Mouse (Mus musculus) right cerebral cortex, adult 18-20 months (tissue): ENCODE measurements around the gene Dpp8.

Experiments
- DNase-seq: peaks from one replicate; pipeline ENCODE4 v3.0.0; 2022; ENCODE audit warnings: mixed read lengths

Dpp8 gene

GRCm38 (mm10) chr9:65100991-65101685 is 68.9 kb downstream of the Dpp8 start, which contains the start of gene Igdcc4:
Gene Igdcc4 (plus strand): TSS chr9:65101486.
- DNase-seq, result peak; percentile 37

- DNase-seq, result peak; percentile 35
Measured at GRCm38 (mm10) chr9:65101686-65102376, 69.6 kb downstream of the Dpp8 start.

- DNase-seq, result peak; percentile 18
Measured at GRCm38 (mm10) chr9:65102377-65103172, 70.4 kb downstream of the Dpp8 start.

- DNase-seq, result no peak
Measured at GRCm38 (mm10) chr9:65103173-65103752, 71.0 kb downstream of the Dpp8 start.

GRCm38 (mm10) chr9:65106821-65107220 is 74.6 kb downstream of the Dpp8 start:
- DNase-seq, result no peak

GRCm38 (mm10) chr9:65107893-65108292 is 75.7 kb downstream of the Dpp8 start:
- no peak for DNase-seq

GRCm38 (mm10) chr9:65109132-65110072 is 77.2 kb downstream of the Dpp8 start:
- DNase-seq, result peak; percentile 60

- no peak for DNase-seq
Measured at GRCm38 (mm10) chr9:65111698-65112097, 79.5 kb downstream of the Dpp8 start.

GRCm38 (mm10) chr9:65113694-65114093 is 81.5 kb downstream of the Dpp8 start:
- DNase-seq, result no peak

- DNase-seq, result no peak
Measured at GRCm38 (mm10) chr9:65115891-65116290, 83.7 kb downstream of the Dpp8 start.

GRCm38 (mm10) chr9:65117516-65117915 is 85.3 kb downstream of the Dpp8 start:
- DNase-seq, result no peak

GRCm38 (mm10) chr9:65120935-65121334 is 88.7 kb downstream of the Dpp8 start:
- DNase-seq, result peak; percentile 72

GRCm38 (mm10) chr9:65122545-65122944 is 90.3 kb downstream of the Dpp8 start:
- DNase-seq, result peak; percentile 75

GRCm38 (mm10) chr9:65123552-65124168 is 91.4 kb downstream of the Dpp8 start:
- no peak for DNase-seq

GRCm38 (mm10) chr9:65128123-65128815 is 96.1 kb downstream of the Dpp8 start:
- DNase-seq, result no peak

- DNase-seq, result no peak
Measured at GRCm38 (mm10) chr9:65131717-65132116, 99.5 kb downstream of the Dpp8 start.
